Mouse (Mus musculus) brown adipose tissue, adult 24 weeks (tissue): ENCODE results near the gene Slc25a39. TPM values are rescaled to one million over a fixed set of nuclear protein-coding genes. Genes with fewer than 3 reads are reported as not detected.
A peak's percentile ranks its signal among the peaks of the same experiment; 100 is the strongest.

Experiments used
- H3K27ac ChIP-seq: fragments of 200-500 bp; replicated peaks from 2 replicates; pipeline ENCODE4 v1.5.1; 2012; ENCODE audit warnings: low read depth, mild to moderate bottlenecking, low read length
- H3K4me1 ChIP-seq: fragments of 200-500 bp; 2 replicates; pipeline ENCODE4 v1.6.1; 2012; ENCODE audit warnings: low read length, mixed read lengths; ENCODE audit not compliant: control insufficient read depth, insufficient read depth, insufficient read length
- H3K4me3 ChIP-seq: fragments of 200-500 bp; 2 replicates; pipeline ENCODE4 v1.5.1; 2012; ENCODE audit warnings: low read depth, mild to moderate bottlenecking, low read length, moderate library complexity; ENCODE audit not compliant: insufficient read depth
- polyA plus RNA-seq: library from polyadenylated mRNA; stranded (reverse); fragments of >200 nt; gene quantifications from 2 replicates; pipeline ENCODE4 v1.2.4, GENCODE M21; 2012; ENCODE audit not compliant: missing spikeins, insufficient read depth, insufficient read length

Slc25a39 gene
- polyA plus RNA-seq, 1 experiment: 609 TPM

GRCm38 (mm10) chr11:102409795-102410330 lies 2.1 kb upstream of the Slc25a39 start:
- peaks cover 4% of the 10 kb centered on the region; the same call in 1 of the 2 replicates for H3K4me1 ChIP-seq
- no peak overlapping the region for H3K27ac ChIP-seq
- H3K4me3 ChIP-seq: no peak overlapping the region

DNA sequence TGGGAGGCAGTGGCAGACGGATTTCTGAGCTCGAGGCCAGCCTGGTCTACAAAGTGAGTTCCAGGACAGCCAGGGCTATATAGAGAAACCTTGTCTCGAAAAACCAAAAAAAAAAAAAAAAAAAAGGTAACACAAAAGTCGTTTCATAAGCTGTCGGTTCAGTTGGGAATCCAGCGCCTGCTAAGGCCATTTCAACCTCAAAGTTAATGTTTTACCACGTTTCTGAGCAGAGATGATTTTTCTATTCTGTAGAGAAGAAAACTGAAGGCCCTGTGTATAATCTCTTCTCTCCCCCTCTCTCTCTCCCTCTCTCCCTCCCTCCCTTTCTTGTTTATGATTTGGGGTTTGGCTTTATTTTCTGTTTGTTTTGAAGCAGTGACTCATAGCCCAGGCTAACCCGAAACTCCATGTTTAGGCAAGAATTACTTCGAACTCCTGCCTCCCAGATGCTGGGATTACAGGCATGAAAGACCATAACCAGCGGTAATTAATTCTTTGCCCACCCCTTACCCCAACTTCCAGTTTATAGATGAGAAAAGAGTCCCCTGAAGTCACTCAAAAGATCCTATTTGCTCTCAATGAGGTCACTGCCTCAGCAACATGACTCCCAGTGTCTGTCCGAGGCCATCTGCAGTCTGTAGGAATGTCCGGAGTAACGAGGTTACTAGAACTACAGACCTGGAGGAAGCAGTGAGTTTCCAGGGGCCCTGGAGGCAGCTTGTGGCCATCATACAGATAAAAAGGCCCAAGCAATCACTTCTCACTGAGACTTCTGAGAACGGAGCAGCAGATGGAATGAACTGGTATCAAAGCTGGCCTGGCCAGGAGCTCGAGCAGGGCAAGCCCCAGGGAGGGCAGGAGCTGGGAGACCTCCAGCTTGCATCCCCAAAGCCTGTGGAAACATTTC lies 1.4 kb upstream of the Slc25a39 start:
- Histone ChIP-seq H3K4me3 (peak overlapping the region; percentile 25), H3K4me1 (peaks cover 4% of the 10 kb centered on the region; the same call in 1 of the 2 replicates), H3K27ac (peak overlapping the region; percentile 63)

- H3K4me3 ChIP-seq: peak overlapping the region; percentile 68
- peaks cover 4% of the 10 kb centered on the region; the same call in 1 of the 2 replicates for H3K4me1 ChIP-seq
- H3K27ac ChIP-seq: peak overlapping the region; percentile 94
Measured at GRCm38 (mm10) chr11:102408344-102408876, 664 bp upstream of the Slc25a39 start.

DNA sequence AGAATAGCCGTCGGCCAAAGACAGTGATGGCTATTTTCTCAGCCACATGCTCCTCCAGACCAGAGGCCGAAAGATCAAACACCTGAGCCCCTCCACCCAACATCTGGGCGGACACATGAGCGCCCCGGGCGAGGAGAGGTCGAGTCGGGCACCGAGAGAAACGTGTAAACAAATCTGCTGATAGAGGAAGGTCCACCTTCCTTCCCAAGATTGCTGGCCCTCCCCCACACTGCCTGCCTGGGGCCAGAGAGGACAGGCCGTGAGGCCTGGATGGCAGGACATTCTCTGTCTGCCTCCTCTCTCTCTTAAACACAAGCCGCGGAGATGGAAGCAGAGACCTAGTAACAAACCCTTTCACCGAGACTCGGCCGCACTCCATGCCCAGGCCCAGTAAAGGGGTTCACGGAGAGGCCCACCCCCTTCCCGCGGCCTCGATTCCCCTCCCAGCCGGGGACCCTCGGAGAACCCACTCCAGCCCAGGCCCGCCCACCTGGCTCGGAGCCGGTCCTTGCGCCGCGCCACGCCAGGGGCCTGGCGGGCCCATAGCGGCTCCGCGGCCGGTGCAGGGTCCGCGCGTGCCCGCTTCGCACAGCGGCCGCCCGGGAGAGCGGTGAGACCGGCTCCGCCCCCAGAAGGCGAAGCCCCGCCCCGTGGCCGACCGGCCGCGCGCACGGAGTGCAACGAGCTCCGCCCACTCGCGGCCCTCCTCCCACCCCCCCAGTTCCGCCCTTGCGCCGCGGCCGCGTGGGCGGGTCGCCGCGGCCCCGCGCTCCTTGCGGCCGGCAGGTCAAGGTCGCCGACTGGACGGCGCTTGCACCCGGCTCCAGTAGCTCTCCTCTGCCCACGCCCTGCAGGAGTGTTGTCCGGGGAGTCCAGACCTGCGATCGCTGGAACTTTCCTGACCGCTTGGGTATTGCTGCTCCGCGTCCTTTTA lies 579 bp downstream of the Slc25a39 start:
- H3K4me1 ChIP-seq: peaks cover 4% of the 10 kb centered on the region; the same call in 1 of the 2 replicates
- H3K4me3 ChIP-seq: peak overlapping the region; percentile 73
- peak overlapping the region; percentile 94 for H3K27ac ChIP-seq

DNA sequence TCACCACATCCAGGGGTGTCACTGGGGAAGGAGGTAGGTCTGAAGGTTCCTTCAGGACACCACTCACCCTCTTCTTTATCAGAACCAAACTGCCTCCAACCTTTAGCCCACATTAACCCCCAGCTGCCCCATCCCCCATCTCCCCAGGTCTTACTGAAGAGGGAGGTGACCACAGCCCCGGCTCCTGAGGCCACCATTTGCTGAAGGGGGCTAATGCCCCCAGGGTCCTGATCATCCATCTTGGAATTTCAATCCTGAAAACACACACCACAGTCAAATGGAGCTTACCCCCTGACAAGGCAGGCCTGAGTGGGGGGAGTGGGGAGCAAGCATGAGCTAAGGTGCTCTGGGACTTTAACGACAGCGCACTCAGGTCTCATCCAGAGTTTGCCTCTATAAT lies 1.3 kb downstream of the Slc25a39 start:
- Histone ChIP-seq H3K4me3 (peak overlapping the region; percentile 73), H3K27ac (peak overlapping the region; percentile 92), H3K4me1 (peaks cover 4% of the 10 kb centered on the region; the same call in 1 of the 2 replicates)

- peak overlapping the region; percentile 73 for H3K4me3 ChIP-seq
- H3K27ac ChIP-seq: peak overlapping the region; percentile 92
- H3K4me1 ChIP-seq: peaks cover 4% of the 10 kb centered on the region; the same call in 1 of the 2 replicates
Measured at GRCm38 (mm10) chr11:102405544-102406285, 2.0 kb downstream of the Slc25a39 start.

DNA sequence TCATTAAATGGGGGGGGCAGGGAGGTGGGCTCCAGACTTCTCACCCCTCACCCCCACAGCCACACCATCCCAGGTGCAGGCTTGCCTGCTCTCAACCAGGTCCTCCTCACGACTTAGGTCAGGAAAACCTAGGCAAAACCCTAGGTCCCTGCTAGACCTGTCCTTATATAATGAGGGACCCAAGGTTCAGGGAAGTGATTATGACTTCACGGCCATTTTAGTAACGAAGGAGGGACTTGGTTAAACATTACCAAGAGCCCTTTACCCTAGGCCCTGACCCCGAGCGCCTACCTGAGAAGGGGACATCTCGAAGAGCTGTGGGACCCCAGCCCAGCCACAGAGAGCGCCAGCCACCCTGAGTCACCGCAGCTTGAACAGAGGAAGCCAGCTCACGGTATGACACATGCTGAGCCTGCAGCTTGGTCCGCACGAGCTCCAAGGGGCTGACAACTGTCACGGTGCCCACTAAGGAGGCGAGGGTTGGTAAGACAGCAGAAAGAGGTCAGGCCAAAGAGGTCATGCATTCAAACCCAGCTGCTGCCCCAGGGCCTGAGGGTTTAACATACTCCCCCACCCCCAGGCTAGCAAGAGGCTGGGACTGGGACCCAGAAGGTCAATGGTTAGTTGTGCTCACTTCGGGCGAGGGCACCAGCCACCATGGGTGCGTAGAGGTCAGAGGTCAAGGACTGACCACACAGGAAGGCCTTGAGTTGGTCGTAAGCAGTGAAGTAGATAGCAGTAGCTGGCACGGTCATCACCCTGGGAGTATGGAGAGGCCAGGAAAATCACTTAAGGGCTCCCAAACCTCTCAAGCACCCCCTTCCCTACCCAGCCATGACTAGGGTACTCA lies 3.4 kb downstream of the Slc25a39 start:
- peaks cover 4% of the 10 kb centered on the region; the same call in 1 of the 2 replicates for H3K4me1 ChIP-seq
- no peak overlapping the region for H3K4me3 ChIP-seq
- H3K27ac ChIP-seq: no peak overlapping the region

DNA sequence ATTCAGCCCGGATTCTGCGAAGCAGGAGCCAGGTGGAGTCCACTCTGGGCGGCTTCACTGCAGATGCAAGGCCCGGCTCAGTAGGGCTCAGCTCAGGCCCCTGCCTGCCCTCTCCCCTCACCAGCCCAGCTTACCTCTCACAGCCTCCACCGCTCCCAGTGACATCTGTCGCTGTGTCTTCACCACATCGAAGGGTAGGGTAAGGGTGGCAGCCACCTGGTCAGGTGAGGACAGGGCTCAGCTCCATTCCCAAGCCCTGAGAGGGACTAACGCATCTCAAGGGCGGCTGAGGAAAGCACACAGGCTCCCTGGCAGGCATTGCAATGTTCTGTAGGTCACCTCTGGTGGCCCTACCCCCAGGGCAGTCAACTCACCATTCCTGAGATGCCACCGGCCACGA lies 4.1 kb downstream of the Slc25a39 start:
- Histone ChIP-seq H3K4me1 (peaks cover 4% of the 10 kb centered on the region; the same call in 1 of the 2 replicates), H3K4me3 (no peak overlapping the region), H3K27ac (no peak overlapping the region)

GRCm38 (mm10) chr11:102401898-102402500 lies 5.7 kb downstream of the Slc25a39 start:
- Histone ChIP-seq H3K27ac (no peak overlapping the region), H3K4me1 (peaks cover 4% of the 10 kb centered on the region; the same call in 1 of the 2 replicates), H3K4me3 (no peak overlapping the region)

- Histone ChIP-seq H3K4me3 (no peak overlapping the region), H3K4me1 (no peaks in the 10 kb centered on the region), H3K27ac (no peak overlapping the region)
Measured at GRCm38 (mm10) chr11:102400513-102401084, 7.1 kb downstream of the Slc25a39 start.

DNA sequence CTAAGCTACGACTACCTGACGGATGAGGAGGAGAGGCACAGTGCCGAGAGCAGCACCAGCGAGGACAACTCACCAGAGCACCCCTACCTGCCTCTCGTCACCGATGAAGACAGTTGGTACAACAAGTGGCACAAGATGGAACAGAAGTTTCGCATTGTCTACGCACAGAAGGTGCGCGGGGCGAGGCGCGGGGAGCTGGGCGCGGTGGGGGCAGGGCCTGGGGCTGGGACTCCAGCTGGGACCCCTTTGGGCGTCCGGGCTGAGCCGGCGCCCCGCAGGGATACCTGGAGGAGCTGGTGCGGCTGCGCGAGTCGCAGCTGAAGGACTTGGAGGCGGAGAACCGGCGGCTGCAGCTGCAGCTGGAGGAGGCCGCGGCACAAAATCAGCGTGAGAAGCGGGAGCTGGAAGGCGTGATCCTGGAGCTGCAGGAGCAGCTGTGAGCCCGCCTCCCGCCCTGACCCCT lies 8.1 kb downstream of the Slc25a39 start:
- Histone ChIP-seq H3K4me3 (no peak overlapping the region), H3K4me1 (no peaks in the 10 kb centered on the region), H3K27ac (no peak overlapping the region)

DNA sequence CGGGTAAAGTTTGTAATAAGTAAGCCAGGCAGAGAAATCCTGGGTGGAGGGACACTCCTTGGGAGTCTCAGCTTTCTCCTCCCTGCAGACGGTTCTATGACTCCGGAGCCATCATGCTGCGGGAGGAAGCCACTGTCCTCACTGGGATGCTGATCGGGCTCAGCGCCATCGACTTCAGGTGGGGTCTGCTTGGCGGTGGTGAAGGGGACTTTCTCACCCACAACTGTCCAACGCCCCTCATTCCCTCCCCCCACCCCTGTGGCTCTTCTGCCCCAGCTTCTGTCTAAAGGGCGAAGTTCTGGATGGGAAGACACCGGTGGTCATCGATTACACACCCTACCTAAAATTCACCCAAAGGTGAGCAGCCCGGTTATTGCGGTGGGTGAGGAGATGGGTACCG lies 8.6 kb downstream of the Slc25a39 start:
- no peaks in the 10 kb centered on the region for H3K4me1 ChIP-seq
- H3K27ac ChIP-seq: no peak overlapping the region
- H3K4me3 ChIP-seq: no peak overlapping the region
